Mouse (Mus musculus) midbrain, postnatal 0 days (tissue): ENCODE data around the gene Robo1. TPM values are rescaled to one million over a fixed set of nuclear protein-coding genes. Genes with fewer than 3 reads are reported as not detected.

Experiments used
- ATAC-seq: fragments of 200-750 bp; cut with Nextera tagmentation; 2 replicates; pipeline ENCODE4 v1.8.0; 2017; ENCODE audit warnings: moderate number of reproducible peaks, mild to moderate bottlenecking, moderate TSS enrichment, moderate library complexity; ENCODE audit not compliant: low FRiP score
- DNase-seq: peaks from one replicate; pipeline ENCODE4 v3.0.0-alpha.2; 2015; ENCODE audit warnings: low spot score
- H3K27ac ChIP-seq: fragments of 300-500 bp; sonication (generic); 2 replicates; pipeline ENCODE4 v1.5.1; 2014; ENCODE audit warnings: low read depth, mild to moderate bottlenecking, low read length, mixed read lengths
- H3K27me3 ChIP-seq: fragments of 300-500 bp; sonication (generic); 2 replicates; pipeline ENCODE4 v1.6.1; 2014; ENCODE audit warnings: low read length, control low read depth, mixed read lengths; ENCODE audit not compliant: insufficient read depth
- H3K36me3 ChIP-seq: fragments of 300-500 bp; sonication (generic); 2 replicates; pipeline ENCODE4 v1.6.1; 2014; ENCODE audit warnings: low read length, control low read depth, mixed read lengths; ENCODE audit not compliant: insufficient read depth
- H3K4me1 ChIP-seq: fragments of 300-500 bp; sonication (generic); 2 replicates; pipeline ENCODE4 v1.6.1; 2014; ENCODE audit warnings: mild to moderate bottlenecking, control low read depth, antibody characterized with exemption, low read length, mixed read lengths; ENCODE audit not compliant: insufficient read depth
- H3K4me2 ChIP-seq: fragments of 300-500 bp; sonication (generic); 2 replicates; pipeline ENCODE4 v1.6.1; 2014; ENCODE audit warnings: low read depth, mild to moderate bottlenecking, low read length, mixed read lengths; ENCODE audit not compliant: poor library complexity, severe bottlenecking
- H3K4me3 ChIP-seq: fragments of 300-500 bp; sonication (generic); 2 replicates; pipeline ENCODE4 v1.5.1; 2014; ENCODE audit warnings: low read depth, mild to moderate bottlenecking, low read length, moderate library complexity
- H3K9ac ChIP-seq: fragments of 300-500 bp; sonication (generic); replicated peaks from 2 replicates; pipeline ENCODE4 v1.6.1; 2014; ENCODE audit warnings: mild to moderate bottlenecking, low read length, moderate library complexity, mixed read lengths; ENCODE audit not compliant: poor library complexity, severe bottlenecking
- H3K9me3 ChIP-seq: fragments of 300-500 bp; sonication (generic); 2 replicates; pipeline ENCODE4 v1.6.1; 2016; ENCODE audit warnings: low read length, control low read depth
- CTCF ChIP-seq: IDR thresholded peaks from 2 replicates; pipeline ENCODE4 v1.5.1; 2016; ENCODE audit warnings: antibody characterized with exemption, mild to moderate bottlenecking
- WGBS: fragments of 180-500 bp; shearing (Covaris S2); extraction: QIAGEN DNeasy Blood & Tissue Kit; methylation state at CpG from one replicate; pipeline ENCODE4 v1.1.7; 2014; 5-methylcytosine and 5-hydroxymethylcytosine counted together
- polyA plus RNA-seq: library from polyadenylated mRNA; unstranded; fragments of >200 nt; fragmentation: Nextera tagmentation; extraction: Ambion mirVana; gene quantifications from 2 replicates; pipeline ENCODE4 v1.2.1, GENCODE M21; 2015
- total RNA-seq: library from RNA; depleted of rRNA; stranded (reverse); fragments of >200 nt; gene quantifications from 2 replicates; pipeline ENCODE4 v1.2.3, GENCODE M21; 2014

Robo1 gene
- total and polyA plus RNA-seq, 2 experiments from 2014 or later = 31.4 to 96.1 TPM

DNA sequence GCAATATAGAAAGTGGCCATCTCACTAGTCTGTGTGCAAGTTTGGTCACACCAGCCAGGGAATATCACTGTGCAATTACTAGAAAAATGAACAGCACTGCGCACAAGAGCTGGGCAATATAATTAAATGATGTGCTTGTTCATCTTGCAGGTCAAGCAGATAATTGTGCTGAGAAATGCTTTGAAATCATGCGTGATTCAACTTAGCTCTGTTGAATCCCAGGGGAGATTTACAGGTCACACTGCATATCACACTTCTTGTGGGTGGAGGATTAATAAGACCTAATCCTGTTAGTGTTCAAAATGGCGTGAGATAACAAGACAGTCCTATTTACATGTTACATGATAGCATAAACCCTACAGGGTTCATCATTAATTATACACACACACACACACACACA lies 157.6 kb downstream of the Robo1 start:
- ATAC-seq (no peak), DNase-seq (peak; percentile 35)
- H3K36me3 ChIP-seq = no peaks in the 10 kb centered on the region
- no peak for TF ChIP-seq CTCF
- 40% methylated on average over 3 of the region's 3 CpGs for WGBS
- no peak overlapping the region for H3K27ac ChIP-seq
- H3K4me2 ChIP-seq = no peak overlapping the region
- H3K9ac ChIP-seq = no peak overlapping the region
- no peaks in the 10 kb centered on the region for H3K27me3 ChIP-seq
- H3K4me3 ChIP-seq = no peak overlapping the region
- H3K4me1 ChIP-seq = no peaks in the 10 kb centered on the region
- H3K9me3 ChIP-seq = no peaks in the 10 kb centered on the region

DNA sequence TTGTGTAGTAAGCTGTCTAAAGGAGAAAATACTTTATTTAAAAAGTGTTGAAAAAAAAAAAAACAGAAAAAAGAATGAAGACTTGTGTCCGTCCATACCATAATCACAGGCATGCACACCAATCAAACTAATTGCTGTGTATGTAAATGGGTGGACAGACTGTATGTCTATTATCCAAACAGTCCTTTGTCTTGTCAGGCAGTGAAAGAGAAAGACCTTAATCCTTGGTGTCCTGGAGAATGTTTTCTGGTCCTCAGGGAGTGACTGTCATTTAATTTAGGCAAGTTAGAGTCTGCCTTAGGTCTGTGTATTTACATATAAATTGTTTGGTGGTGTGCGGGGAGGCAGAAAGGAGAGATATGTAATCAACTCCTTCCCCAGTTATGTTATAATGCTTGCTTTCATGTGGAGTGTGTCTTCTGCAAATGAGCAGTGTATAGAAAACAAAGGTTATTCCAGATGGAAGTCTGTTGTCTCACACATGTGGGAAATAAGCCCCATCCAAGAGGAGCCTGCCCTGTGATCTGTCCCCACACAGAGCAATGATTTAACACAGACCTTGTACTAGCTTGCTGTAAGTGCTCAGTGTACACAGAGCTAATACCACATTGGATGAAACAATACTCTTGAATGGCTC lies 162.0 kb downstream of the Robo1 start:
- DNase-seq = no peak
- no peak for TF ChIP-seq CTCF
- Histone ChIP-seq H3K4me2 (no peak overlapping the region), H3K27ac (no peak overlapping the region), H3K36me3 (no peaks in the 10 kb centered on the region), H3K9me3 (no peaks in the 10 kb centered on the region), H3K27me3 (no peaks in the 10 kb centered on the region), H3K4me1 (no peaks in the 10 kb centered on the region), H3K4me3 (no peak overlapping the region), H3K9ac (no peak overlapping the region)
- no peak for ATAC-seq
- WGBS = 35% methylated on average over 2 of the region's 2 CpGs

DNA sequence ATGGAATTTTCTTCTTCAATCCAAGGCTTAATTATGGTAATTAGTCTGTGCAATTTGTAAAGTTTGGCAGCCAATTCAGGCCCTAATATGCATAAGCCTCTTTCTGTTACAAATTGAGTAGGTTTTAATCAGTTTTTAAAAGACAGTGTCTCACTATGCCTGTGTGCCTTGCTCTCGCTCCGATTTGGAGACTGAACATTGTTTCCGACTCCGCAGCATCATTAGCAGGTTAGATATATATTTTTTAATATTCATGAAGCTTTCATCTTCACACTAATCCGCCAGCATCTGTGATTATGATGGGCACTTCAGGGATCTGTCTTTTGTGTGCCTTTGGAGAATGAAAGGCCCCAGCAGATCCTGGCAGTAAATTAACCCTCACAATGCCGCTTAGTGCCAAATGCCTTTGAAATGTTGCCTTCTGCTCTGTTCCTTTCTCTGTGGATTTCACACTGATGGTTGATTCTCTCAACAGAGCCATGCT lies 202.7 kb downstream of the Robo1 start:
- Histone ChIP-seq H3K27me3 (no peaks in the 10 kb centered on the region), H3K4me1 (no peaks in the 10 kb centered on the region), H3K4me3 (peak overlapping the region; percentile 23), H3K36me3 (no peaks in the 10 kb centered on the region), H3K9ac (no peak overlapping the region), H3K4me2 (peak overlapping the region; percentile 40), H3K27ac (peak overlapping the region; percentile 43), H3K9me3 (no peaks in the 10 kb centered on the region)
- WGBS = 13% methylated on average over 6 of the region's 6 CpGs
- DNase-seq (peak; percentile 69), ATAC-seq (peak; percentile 47; the same call in 1 of the 2 replicates)
- TF ChIP-seq CTCF = no peak

DNA sequence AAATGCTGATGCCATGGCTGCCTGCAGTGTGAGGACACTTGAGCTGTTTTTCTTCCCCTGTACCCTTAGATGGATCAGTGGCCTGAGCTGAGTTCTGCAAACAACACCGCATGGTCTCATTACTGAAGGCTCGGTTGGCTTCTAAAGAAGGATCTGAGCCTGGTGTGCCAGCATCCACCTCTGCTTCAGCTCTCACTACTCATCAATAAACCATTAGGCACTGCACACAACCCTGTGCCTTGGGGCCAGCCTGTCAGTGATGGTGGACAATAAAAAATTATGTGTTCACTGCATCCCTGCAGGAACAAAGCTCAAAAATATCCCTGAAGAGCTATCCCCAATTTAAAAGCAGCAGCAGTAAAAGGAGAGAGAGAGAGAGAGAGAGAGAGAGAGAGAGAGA lies 223.2 kb downstream of the Robo1 start:
- Histone ChIP-seq H3K27ac (no peak overlapping the region), H3K9me3 (no peaks in the 10 kb centered on the region), H3K4me2 (no peak overlapping the region), H3K4me3 (no peak overlapping the region), H3K27me3 (no peaks in the 10 kb centered on the region), H3K9ac (no peak overlapping the region), H3K4me1 (no peaks in the 10 kb centered on the region; the same call in 1 of the 2 replicates), H3K36me3 (no peaks in the 10 kb centered on the region)
- TF ChIP-seq CTCF = no peak
- DNase-seq = no peak
- no peak for ATAC-seq
- WGBS = 54% methylated on average over 2 of the region's 2 CpGs

DNA sequence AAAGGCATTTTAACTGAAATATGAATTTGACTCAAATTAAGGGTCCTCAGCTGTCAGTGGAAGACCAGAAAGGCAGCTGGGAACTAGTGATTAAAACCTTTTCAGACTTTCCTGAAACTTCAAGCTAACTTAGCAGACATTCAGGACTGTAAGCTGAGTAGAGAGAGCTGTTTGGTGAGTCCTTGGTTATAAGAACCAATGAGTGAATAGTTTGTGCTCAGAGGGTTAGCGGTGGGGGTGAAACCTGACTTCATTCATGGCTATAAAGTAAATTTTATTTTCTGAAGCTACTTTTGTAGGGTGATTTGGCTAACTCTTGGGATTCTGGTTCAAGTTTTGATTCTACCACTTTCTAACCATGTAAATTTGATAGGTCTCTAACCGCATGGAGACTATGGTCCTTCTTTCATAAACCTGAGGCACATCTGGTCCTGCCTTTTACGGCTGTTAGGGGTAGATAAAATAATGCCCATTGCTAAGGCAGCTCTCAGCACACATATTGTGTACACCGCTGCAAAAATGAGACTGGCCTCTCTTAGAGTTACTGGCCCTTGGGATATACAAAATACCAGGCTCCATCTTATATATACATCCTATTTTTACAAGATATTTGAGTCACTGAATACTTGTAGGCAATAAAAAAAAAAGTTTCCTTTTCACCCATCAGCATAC lies 225.9 kb downstream of the Robo1 start:
- Histone ChIP-seq H3K36me3 (no peaks in the 10 kb centered on the region), H3K9ac (no peak overlapping the region), H3K27me3 (no peaks in the 10 kb centered on the region), H3K9me3 (no peaks in the 10 kb centered on the region), H3K4me2 (no peak overlapping the region), H3K27ac (no peak overlapping the region), H3K4me3 (no peak overlapping the region), H3K4me1 (no peaks in the 10 kb centered on the region; the same call in 1 of the 2 replicates)
- WGBS = 95% methylated on average over 4 of the region's 4 CpGs
- DNase-seq (no peak), ATAC-seq (no peak)
- no peak for TF ChIP-seq CTCF

DNA sequence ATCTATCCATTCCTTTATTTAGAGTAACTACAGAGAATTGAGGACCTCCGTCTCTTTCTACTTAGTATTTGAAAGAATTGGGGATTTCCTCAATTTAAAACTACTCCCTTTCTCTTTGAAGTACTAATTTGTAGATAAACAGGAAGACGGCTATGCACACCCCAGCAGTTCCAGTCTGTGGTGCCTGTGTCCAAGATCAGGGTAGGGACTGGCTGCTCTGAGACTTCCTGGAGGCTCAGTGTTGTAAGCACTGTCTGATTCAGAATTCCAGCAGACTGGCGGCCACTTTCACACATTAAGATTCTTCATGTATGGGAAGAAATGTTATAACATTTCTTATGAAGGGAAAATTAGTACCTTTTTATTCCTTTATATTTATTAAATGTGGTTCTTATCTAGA lies 230.1 kb downstream of the Robo1 start:
- no peak for DNase-seq
- Histone ChIP-seq H3K4me1 (no peaks in the 10 kb centered on the region), H3K9ac (no peak overlapping the region), H3K27ac (no peak overlapping the region), H3K4me3 (no peak overlapping the region), H3K36me3 (no peaks in the 10 kb centered on the region), H3K4me2 (no peak overlapping the region), H3K27me3 (no peaks in the 10 kb centered on the region), H3K9me3 (no peaks in the 10 kb centered on the region)
- no peak for ATAC-seq
- WGBS = 73% methylated on average over 3 of the region's 3 CpGs
- TF ChIP-seq CTCF = no peak
